Mouse (Mus musculus) adrenal gland, postnatal 0 days (tissue): ENCODE data around the gene Dmrt3. TPM values are rescaled to one million over a fixed set of nuclear protein-coding genes. Genes with fewer than 3 reads are reported as not detected.

Source experiments
- polyA plus RNA-seq: library from polyadenylated mRNA; unstranded; fragments of >200 nt; fragmentation: Nextera tagmentation; extraction: Ambion mirVana; gene quantifications from 2 replicates; pipeline ENCODE4 v1.2.1, GENCODE M21; 2015

Gene Dmrt3
- polyA plus RNA-seq: 0.07 TPM in 1 of 2 replicates, not detected in the other

GRCm38 (mm10) chr19:25610015-25610410, at the start of gene Dmrt3:
Dmrt3 (plus strand) TSS chr19:25610301.

GRCm38 (mm10) chr19:25672101-25672950, 62.2 kb downstream of the Dmrt3 start, which contains the start of gene Dmrt2:
Dmrt2 (plus strand) TSS chr19:25672411.

Other genes with a start within 250 kb of the Dmrt3 start
- not detected in 2 replicates for gene Dmrt1, start 104.7 kb upstream of the Dmrt3 start, polyA plus RNA-seq
- 1.6 and 2.0 TPM in 2 replicates for gene Dmrt2, start 62.1 kb downstream of the Dmrt3 start, polyA plus RNA-seq